Mouse (Mus musculus): Measurements from ENCODE around the gene Pcf11. TPM values are rescaled to one million over a fixed set of nuclear protein-coding genes. Genes with fewer than 3 reads are reported as not detected.

Pcf11 gene
- polyA plus RNA-seq (2014; fragmentation: Illumina TruSeq; extraction: RNeasy Lipid Tissue Mini Kit (QIAGEN cat#74804); ENCODE audit: low read depth, low replicate concordance): 51.3 TPM

GRCm38 (mm10) chr7:92669507-92670471 is at the start of gene Pcf11:
Pcf11 (minus strand) TSS chr7:92669934.

GRCm38 (mm10) chr7:92637021-92637625 is 32.6 kb downstream of the Pcf11 start, which contains the start of gene Ankrd42:
Ankrd42 (minus strand) TSS chr7:92637142.

Other genes starting within 250 kb of the Pcf11 start
- 26.3 TPM for gene Ccdc90b, start 108.8 kb downstream of the Pcf11 start, polyA plus RNA-seq (2014; fragmentation: Illumina TruSeq; extraction: RNeasy Lipid Tissue Mini Kit (QIAGEN cat#74804); ENCODE audit: low read depth, low replicate concordance)
- gene Ankrd42, start 32.8 kb downstream of the Pcf11 start, polyA plus RNA-seq (2014; fragmentation: Illumina TruSeq; extraction: RNeasy Lipid Tissue Mini Kit (QIAGEN cat#74804); ENCODE audit: low read depth, low replicate concordance): 9.3 TPM
- gene Rab30, start 71.7 kb upstream of the Pcf11 start, polyA plus RNA-seq (2014; fragmentation: Illumina TruSeq; extraction: RNeasy Lipid Tissue Mini Kit (QIAGEN cat#74804); ENCODE audit: low read depth, low replicate concordance): 9.8 TPM
- 1.7 TPM for gene Ddias, start 204.3 kb upstream of the Pcf11 start, polyA plus RNA-seq (2014; fragmentation: Illumina TruSeq; extraction: RNeasy Lipid Tissue Mini Kit (QIAGEN cat#74804); ENCODE audit: low read depth, low replicate concordance)
- gene Prcp, start 204.5 kb upstream of the Pcf11 start, polyA plus RNA-seq (2014; fragmentation: Illumina TruSeq; extraction: RNeasy Lipid Tissue Mini Kit (QIAGEN cat#74804); ENCODE audit: low read depth, low replicate concordance): 19.0 TPM